Mouse (Mus musculus) adrenal gland, postnatal 36 days (tissue): ENCODE data around the gene Map10. TPM values are rescaled to one million over a fixed set of nuclear protein-coding genes. Genes with fewer than 3 reads are reported as not detected.

Source experiments
- DNase-seq, 2 experiments: peaks; one replicate each; pipeline ENCODE4 v3.0.0; 2021; ENCODE audit warnings: mixed read lengths in 1 of 2
- total RNA-seq, 2 experiments: library from RNA; stranded (reverse); gene quantifications; 2 replicates each; pipeline ENCODE4 v1.2.3; 2021

The Map10 gene
- total RNA-seq, 2 experiments from 2014 or later = 3.3 to 4.2 TPM

DNA sequence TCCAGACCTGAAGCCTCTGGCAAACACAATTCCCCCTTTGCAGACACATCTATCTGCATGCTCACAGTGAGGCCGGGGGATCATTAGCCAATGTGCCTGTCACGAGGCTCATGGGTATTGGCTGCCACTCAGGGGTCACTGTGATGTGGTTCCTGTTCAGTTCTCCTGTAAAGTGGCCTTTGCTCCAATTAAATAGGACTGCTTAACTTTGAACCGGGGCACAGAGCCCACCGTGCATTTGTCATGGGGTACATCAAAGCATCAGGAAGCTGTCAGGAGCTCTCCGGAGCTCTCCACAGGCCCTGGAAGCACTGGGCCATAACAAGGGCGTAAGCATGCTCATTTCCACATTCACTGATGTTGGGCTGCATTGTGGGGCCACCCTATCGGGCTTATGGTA lies 47.0 kb downstream of the Map10 start:
- no peak for DNase-seq

GRCm38 (mm10) chr8:125718914-125719313 lies 49.3 kb downstream of the Map10 start:
- DNase-seq = no peak

GRCm38 (mm10) chr8:125722675-125723074 lies 53.1 kb downstream of the Map10 start:
- DNase-seq = no peak

Other genes starting within 250 kb of the Map10 start
- gene Sipa1l2, start 100.0 kb upstream of the Map10 start, total RNA-seq = 10 to 100 TPM; 53.1 to 63.7 TPM
- 10 to 100 TPM; 17.2 to 23.3 TPM for gene Ntpcr, start 60.1 kb downstream of the Map10 start, total RNA-seq
- gene Pcnx2, start 228.5 kb downstream of the Map10 start, total RNA-seq = under 1 TPM; 0.33 to 0.43 TPM
- gene Map3k21, start 240.6 kb downstream of the Map10 start, total RNA-seq = 1 to 10 TPM in 1 of 2 experiments, under 1 TPM in 1; 0.70 to 2.7 TPM